Mouse (Mus musculus) adrenal gland, postnatal 10 days (tissue): ENCODE measurements around the gene Zfp423. TPM values are rescaled to one million over a fixed set of nuclear protein-coding genes. Genes with fewer than 3 reads are reported as not detected.
"Not testable (repeated sequence)": the region's sequence is repeated elsewhere in the genome, so short reads cannot be mapped to it uniquely, and the experiment has no call there.

Experiments used
- DNase-seq: peaks from one replicate; pipeline ENCODE4 v3.0.0; 2021; ENCODE audit warnings: mixed read lengths
- total RNA-seq, 2 experiments: library from RNA; stranded (reverse); gene quantifications; 2 replicates each; pipeline ENCODE4 v1.2.3; 2021

The Zfp423 gene
- total RNA-seq, 2 experiments from 2014 or later = 19.6 to 35.2 TPM

- DNase-seq = no peak
These were observed 55.3 kb downstream of the Zfp423 start for GRCm38 (mm10) chr8:87904108-87904507.

- DNase-seq = no peak
These were observed 64.0 kb downstream of the Zfp423 start for GRCm38 (mm10) chr8:87895203-87896041.

DNA sequence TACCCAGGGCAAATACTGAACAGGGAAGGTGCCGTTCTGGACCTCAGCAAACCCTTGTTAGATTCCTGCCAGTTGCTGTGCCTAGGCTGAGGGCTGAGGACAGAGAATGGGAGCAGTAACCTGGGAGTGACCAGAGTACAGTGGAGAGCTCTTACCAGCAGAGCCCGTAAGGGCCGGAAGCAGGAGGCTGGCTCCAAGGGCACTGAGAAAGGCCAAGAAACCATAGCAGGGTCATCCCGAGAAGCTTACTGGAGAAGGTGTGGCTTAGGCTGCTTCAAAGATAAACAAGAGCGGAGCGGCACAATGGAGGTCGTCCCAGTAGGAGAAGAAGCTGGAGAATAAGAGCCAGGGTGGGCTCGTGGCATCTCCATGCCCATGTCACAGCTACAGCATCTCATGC is 65.1 kb downstream of the Zfp423 start:
- DNase-seq = peak; percentile 35

- DNase-seq = peak; percentile 50
These were observed 65.8 kb downstream of the Zfp423 start for GRCm38 (mm10) chr8:87893547-87893946.

DNA sequence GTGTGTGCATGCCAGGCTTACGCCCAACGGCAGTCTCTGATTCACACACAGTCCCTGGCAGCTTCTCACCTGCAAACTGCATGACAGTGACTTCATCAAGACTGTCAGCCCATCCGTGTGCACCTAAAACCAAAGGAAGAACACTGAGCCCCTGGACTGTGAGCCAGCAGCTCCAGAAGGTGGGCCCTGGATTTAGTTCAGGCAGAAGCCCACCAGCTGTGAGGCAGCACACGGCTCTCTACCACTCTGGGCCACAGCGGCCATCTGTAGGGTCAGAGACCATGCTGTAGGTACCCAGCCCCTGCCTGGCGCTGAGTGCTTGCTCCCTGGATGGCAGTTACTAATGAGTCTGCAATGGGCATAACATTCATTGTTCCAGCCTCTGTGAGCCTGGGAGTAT is 66.5 kb downstream of the Zfp423 start:
- DNase-seq = no peak

DNA sequence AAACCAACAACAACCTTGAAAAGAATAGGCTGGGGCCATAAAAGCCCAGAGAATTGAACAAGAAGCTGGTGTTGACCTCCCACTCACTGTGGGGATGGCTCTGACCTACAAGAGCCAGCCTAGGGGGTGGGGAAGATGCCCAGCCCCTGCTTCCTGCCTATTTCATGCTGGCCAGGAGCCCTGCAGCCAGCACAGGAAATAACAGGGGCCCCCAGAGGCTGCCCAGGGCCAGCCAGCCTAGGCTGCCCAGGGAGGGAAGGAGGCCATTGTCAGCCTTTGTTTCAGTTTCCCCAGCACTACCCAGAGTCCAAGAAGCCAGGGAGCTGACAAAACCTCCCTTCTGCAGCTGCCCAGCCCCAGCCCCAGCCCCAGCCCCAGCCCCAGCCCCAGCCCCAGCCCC is 67.5 kb downstream of the Zfp423 start:
- DNase-seq = peak; percentile 46

GRCm38 (mm10) chr8:87887956-87888355 is 71.4 kb downstream of the Zfp423 start:
- no peak for DNase-seq

DNA sequence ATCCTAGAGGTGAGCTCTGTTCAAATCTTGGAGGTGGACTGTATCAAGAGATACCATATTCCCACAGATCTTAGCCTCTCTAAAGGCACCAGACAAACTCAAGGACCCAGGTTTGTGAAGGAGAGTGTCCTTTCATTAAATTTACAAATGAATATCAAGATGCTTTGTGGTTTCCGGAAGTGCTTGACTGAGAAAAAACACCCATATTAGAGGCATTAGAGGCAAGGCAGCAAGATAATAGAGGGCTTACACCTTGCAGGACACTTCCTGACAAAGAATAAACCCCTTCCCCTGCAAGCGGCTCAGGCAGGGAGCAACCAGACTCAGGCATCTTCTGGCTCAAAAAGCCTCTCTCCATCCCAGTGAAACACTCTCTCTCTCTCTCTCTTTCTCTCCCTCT is 78.3 kb downstream of the Zfp423 start:
- no peak for DNase-seq

GRCm38 (mm10) chr8:87875852-87876251 is 83.5 kb downstream of the Zfp423 start:
- no peak for DNase-seq

GRCm38 (mm10) chr8:87875452-87875851 is 83.9 kb downstream of the Zfp423 start:
- DNase-seq = peak; percentile 50

- no peak for DNase-seq
These were observed 86.3 kb downstream of the Zfp423 start for GRCm38 (mm10) chr8:87872987-87873550.

- DNase-seq = no peak
These were observed 87.0 kb downstream of the Zfp423 start for GRCm38 (mm10) chr8:87872356-87872930.

- DNase-seq = no peak
These were observed 92.8 kb downstream of the Zfp423 start for GRCm38 (mm10) chr8:87866586-87866985.

- DNase-seq = no peak
These were observed 95.2 kb downstream of the Zfp423 start for GRCm38 (mm10) chr8:87864236-87864635.

DNA sequence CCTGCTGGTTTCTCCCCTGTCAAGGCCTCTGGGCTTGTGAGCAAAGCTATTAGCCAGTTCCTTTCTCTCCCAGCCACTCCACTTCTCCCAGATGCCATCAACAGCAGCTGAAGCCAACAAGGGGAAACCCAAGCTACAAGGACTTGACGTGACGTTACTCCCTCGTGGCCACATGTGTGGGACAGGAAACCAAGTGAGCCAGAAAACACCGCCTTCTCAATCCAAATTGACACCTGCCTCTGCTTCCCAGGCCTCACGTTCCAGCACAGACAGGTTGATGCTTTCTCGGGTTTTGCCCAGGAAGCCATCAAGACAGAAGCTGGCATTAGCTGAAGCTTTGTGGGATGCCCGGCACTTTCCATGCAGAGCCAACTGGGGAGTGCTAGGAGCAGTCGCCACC is 96.3 kb downstream of the Zfp423 start:
- no peak for DNase-seq

DNA sequence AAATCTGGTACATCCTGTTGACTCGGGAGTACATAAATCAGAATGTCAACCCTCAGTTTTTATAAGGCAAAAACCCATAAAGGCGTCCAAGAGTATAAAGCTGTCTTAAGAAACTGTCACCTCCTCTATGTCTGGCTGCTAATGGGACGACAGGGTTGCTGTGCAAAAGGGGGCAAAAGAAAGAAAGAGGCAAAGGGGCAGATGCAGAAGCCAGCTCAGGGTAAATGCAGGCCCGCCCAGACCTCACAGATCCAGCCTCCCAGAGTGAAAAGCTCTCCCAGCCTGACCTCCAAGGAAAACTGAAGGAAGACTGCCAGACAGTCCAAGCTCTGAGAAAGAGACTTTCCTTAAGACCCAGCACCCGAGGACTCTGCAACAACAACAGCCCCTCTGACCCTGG is 97.7 kb downstream of the Zfp423 start:
- no peak for DNase-seq

GRCm38 (mm10) chr8:87860905-87861304 is 98.5 kb downstream of the Zfp423 start:
- no peak for DNase-seq

DNA sequence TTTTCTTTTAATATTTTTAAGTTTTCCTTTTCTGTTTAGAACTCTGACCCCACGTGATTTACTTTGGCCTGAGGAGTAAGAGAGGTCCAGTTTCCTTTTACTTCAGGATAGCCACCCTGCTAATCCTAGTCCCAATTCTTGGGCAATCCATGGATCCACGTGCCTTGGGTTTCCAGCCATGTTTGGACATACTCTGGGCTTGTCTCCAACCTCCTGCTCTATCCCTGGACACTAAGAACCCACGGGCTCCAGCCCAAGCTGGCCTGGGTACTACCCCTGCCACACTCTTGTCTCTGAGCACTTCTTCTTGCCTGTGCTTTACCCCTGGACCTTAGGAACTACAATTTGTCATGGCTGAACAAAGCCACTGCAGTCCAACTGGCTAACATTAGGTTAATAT is 107.5 kb downstream of the Zfp423 start:
- DNase-seq = peak; percentile 53

GRCm38 (mm10) chr8:87851380-87851779 is 108.0 kb downstream of the Zfp423 start:
- no peak for DNase-seq

DNA sequence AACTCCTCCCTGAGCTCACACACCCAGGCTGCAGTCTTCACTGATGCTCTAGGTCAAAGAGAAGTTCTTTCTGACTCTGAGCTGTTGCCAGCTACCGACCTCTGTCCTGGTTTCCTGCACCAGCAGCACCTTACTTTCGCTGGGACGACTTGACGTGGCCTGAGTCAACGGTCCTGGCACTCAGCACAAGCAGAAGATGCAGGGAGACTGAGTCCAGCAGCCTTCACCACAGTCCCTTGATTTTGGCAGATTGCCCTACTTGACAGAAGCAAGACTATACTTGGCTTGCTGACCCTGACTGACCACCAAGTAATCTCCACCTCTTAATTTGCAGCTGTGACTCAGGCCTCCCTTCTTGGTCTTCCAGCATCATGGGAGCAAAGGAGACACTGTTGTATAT is 110.6 kb downstream of the Zfp423 start:
- DNase-seq = no peak

DNA sequence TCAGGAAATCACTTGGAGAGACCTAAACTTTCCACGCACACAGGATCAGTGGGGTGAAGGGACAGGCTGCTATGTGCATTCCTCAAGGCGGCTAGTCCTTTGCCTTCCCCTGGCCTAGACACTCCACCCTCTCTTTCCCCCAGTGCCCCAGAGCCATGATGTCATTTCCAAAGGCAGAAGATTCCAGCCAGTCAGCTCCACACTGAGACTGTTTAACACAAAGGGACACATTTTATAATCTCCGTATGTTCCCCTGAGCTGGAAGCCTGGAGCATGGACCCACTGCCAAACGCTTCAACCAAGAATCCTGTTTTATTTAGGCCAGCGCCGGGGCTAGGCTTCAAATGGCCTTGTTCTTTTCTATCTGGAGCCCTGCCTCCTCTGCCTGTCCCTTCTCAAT is 111.6 kb downstream of the Zfp423 start:
- DNase-seq = no peak

- not testable (repeated sequence) for DNase-seq
These were observed 117.3 kb downstream of the Zfp423 start for GRCm38 (mm10) chr8:87842096-87842495.

GRCm38 (mm10) chr8:87837266-87837665 is 122.1 kb downstream of the Zfp423 start:
- DNase-seq = no peak

GRCm38 (mm10) chr8:87836866-87837265 is 122.5 kb downstream of the Zfp423 start:
- peak; percentile 63 for DNase-seq
